Mouse (Mus musculus): ENCODE results near the gene Ecm1. TPM values are rescaled to one million over a fixed set of nuclear protein-coding genes. Genes with fewer than 3 reads are reported as not detected.

The Ecm1 gene
- 101 TPM for polyA plus RNA-seq (2014; fragmentation: Illumina TruSeq; extraction: RNeasy Lipid Tissue Mini Kit (QIAGEN cat#74804); ENCODE audit: insufficient read depth, low read depth, low replicate concordance)

GRCm38 (mm10) chr3:95739353-95740104 lies at the start of gene Ecm1:
Gene Ecm1, minus strand, starts transcription at chr3:95739569.

GRCm38 (mm10) chr3:95760106-95760505 lies 20.7 kb upstream of the Ecm1 start, which contains the start of gene Tars2:
Gene Tars2, minus strand, starts transcription at chr3:95760206.

DNA sequence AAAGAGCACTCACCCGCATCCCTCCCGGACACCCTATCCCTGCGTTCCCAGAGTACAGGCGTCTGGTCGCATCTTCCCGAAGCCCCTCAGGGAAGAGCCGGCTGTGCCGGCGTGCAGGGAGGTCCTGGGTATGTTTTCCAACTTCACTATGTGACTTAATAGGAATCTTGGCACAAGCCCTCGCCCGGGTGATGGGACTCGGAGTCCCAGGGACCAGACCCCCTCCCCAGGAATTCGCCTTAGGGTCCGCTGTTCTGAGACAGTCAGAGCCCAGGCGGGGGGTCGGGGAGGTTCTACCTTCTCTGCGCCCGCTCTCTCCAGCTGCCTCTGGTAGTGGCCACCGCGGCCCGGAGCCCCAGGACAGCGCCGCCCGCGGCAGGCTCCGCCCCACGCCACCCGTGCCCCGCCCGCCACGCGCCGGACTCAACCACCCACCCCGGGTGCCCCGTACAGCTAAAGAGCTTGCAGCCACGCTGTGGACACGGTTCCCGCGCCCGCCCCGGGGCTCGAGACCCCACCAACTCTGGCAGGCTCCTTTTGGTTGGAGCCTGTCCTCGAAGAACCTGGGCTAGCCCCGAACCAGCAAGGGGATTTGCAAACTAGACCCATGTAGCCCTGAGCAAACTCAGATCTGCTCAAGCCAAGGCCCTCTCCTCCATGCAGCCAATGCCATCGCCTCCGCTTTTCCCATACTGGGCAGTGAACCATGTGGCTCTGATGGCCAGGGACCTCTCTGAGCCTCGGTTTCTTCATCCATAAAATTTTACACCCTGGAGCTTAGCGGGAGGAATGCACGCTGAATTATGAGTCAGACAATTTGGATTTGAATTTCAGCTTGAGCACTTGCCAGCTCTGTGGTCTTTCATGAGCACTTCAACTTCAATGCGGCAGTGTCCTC lies 51.6 kb downstream of the Ecm1 start, which contains the start of gene Adamtsl4:
Gene Adamtsl4 (minus strand): TSS at position 394 of the 898 bp plus-strand sequence.

Other genes with a start within 250 kb of the Ecm1 start
- 22.5 TPM for gene Ctsk, start 240.3 kb downstream of the Ecm1 start, polyA plus RNA-seq (2014; fragmentation: Illumina TruSeq; extraction: RNeasy Lipid Tissue Mini Kit (QIAGEN cat#74804); ENCODE audit: insufficient read depth, low read depth, low replicate concordance)
- gene Ctss, start 212.8 kb downstream of the Ecm1 start, polyA plus RNA-seq (2014; fragmentation: Illumina TruSeq; extraction: RNeasy Lipid Tissue Mini Kit (QIAGEN cat#74804); ENCODE audit: insufficient read depth, low read depth, low replicate concordance) = 277 TPM
- gene Hormad1, start 179.9 kb downstream of the Ecm1 start, polyA plus RNA-seq (2014; fragmentation: Illumina TruSeq; extraction: RNeasy Lipid Tissue Mini Kit (QIAGEN cat#74804); ENCODE audit: insufficient read depth, low read depth, low replicate concordance) = not detected
- gene Golph3l, start 150.6 kb downstream of the Ecm1 start, polyA plus RNA-seq (2014; fragmentation: Illumina TruSeq; extraction: RNeasy Lipid Tissue Mini Kit (QIAGEN cat#74804); ENCODE audit: insufficient read depth, low read depth, low replicate concordance) = 17.7 TPM
- 61.9 TPM for gene Ensa, start 114.6 kb downstream of the Ecm1 start, polyA plus RNA-seq (2014; fragmentation: Illumina TruSeq; extraction: RNeasy Lipid Tissue Mini Kit (QIAGEN cat#74804); ENCODE audit: insufficient read depth, low read depth, low replicate concordance)
- gene Mcl1, start 80.8 kb downstream of the Ecm1 start, polyA plus RNA-seq (2014; fragmentation: Illumina TruSeq; extraction: RNeasy Lipid Tissue Mini Kit (QIAGEN cat#74804); ENCODE audit: insufficient read depth, low read depth, low replicate concordance) = 167 TPM
- gene Adamtsl4, start 51.7 kb downstream of the Ecm1 start, polyA plus RNA-seq (2014; fragmentation: Illumina TruSeq; extraction: RNeasy Lipid Tissue Mini Kit (QIAGEN cat#74804); ENCODE audit: insufficient read depth, low read depth, low replicate concordance) = 23.2 TPM
- 17.0 TPM for gene Tars2, start 20.6 kb upstream of the Ecm1 start, polyA plus RNA-seq (2014; fragmentation: Illumina TruSeq; extraction: RNeasy Lipid Tissue Mini Kit (QIAGEN cat#74804); ENCODE audit: insufficient read depth, low read depth, low replicate concordance)
- gene Rprd2, start 79.3 kb upstream of the Ecm1 start, polyA plus RNA-seq (2014; fragmentation: Illumina TruSeq; extraction: RNeasy Lipid Tissue Mini Kit (QIAGEN cat#74804); ENCODE audit: insufficient read depth, low read depth, low replicate concordance) = 5.7 TPM
- 21.4 TPM for gene Prpf3, start 116.3 kb upstream of the Ecm1 start, polyA plus RNA-seq (2014; fragmentation: Illumina TruSeq; extraction: RNeasy Lipid Tissue Mini Kit (QIAGEN cat#74804); ENCODE audit: insufficient read depth, low read depth, low replicate concordance)
- 239 TPM for gene Mrps21, start 131.9 kb upstream of the Ecm1 start, polyA plus RNA-seq (2014; fragmentation: Illumina TruSeq; extraction: RNeasy Lipid Tissue Mini Kit (QIAGEN cat#74804); ENCODE audit: insufficient read depth, low read depth, low replicate concordance)
- 5.9 TPM for gene Ciart, start 142.7 kb upstream of the Ecm1 start, polyA plus RNA-seq (2014; fragmentation: Illumina TruSeq; extraction: RNeasy Lipid Tissue Mini Kit (QIAGEN cat#74804); ENCODE audit: insufficient read depth, low read depth, low replicate concordance)
- gene BC028528, start 152.4 kb upstream of the Ecm1 start, polyA plus RNA-seq (2014; fragmentation: Illumina TruSeq; extraction: RNeasy Lipid Tissue Mini Kit (QIAGEN cat#74804); ENCODE audit: insufficient read depth, low read depth, low replicate concordance) = 313 TPM
- gene Aph1a, start 154.4 kb upstream of the Ecm1 start, polyA plus RNA-seq (2014; fragmentation: Illumina TruSeq; extraction: RNeasy Lipid Tissue Mini Kit (QIAGEN cat#74804); ENCODE audit: insufficient read depth, low read depth, low replicate concordance) = 86.4 TPM
- gene Car14, start 165.1 kb upstream of the Ecm1 start, polyA plus RNA-seq (2014; fragmentation: Illumina TruSeq; extraction: RNeasy Lipid Tissue Mini Kit (QIAGEN cat#74804); ENCODE audit: insufficient read depth, low read depth, low replicate concordance) = 16.3 TPM
- 47.6 TPM for gene Anp32e, start 189.7 kb upstream of the Ecm1 start, polyA plus RNA-seq (2014; fragmentation: Illumina TruSeq; extraction: RNeasy Lipid Tissue Mini Kit (QIAGEN cat#74804); ENCODE audit: insufficient read depth, low read depth, low replicate concordance)